In genomic region chr10:93708076-93708473, GRCm38 (mm10) we compare ENCODE assay signal across 17 mouse cellular contexts.
DNase-seq lines count a peak whose midpoint lies in the region; ATAC-seq and TF ChIP-seq lines count a peak whose summit lies in the region.
"Had no signal": no experiment of that assay in that cellular context is flagged by ENCODE, and none has a peak within 500 bp of the region (broad histone marks: within the 10 kb centered on the region; RNA-seq: fewer than 3 reads in every experiment).

No protein-coding gene starts in this region.

- DNase-seq in gastrocnemius, adult 2 months, result no peak
- DNase-seq in gastrocnemius, postnatal 25 days, result no peak
- DNase-seq in kidney, postnatal 0 days (ENCODE audit: low spot score), result peak; percentile 17
- no peak for DNase-seq in kidney, postnatal 25 days
- DNase-seq in Muller cell, postnatal 12 days (ENCODE audit: inconsistent ontology term), result no peak
- DNase-seq: adrenal gland, adult 2 months; kidney, adult 11 months; kidney, postnatal 14 days; midbrain, embryonic 14.5 days; right cerebral cortex, postnatal 4 days; thymus, postnatal 36 days had no signal

- H3K9me3 ChIP-seq in kidney, postnatal 0 days (replicated peaks; ENCODE audit: low read length), result no peaks in the 10 kb centered on the region
- H3K9me3 ChIP-seq in liver, embryonic 12.5 days (replicated peaks), result no peaks in the 10 kb centered on the region

- H3K4me2 ChIP-seq in kidney, postnatal 0 days (ENCODE audit: low read length), result no peak overlapping the region
- H3K4me2 ChIP-seq in liver, embryonic 12.5 days, result no peak overlapping the region

- H3K9ac ChIP-seq in kidney, postnatal 0 days (ENCODE audit: low read depth, low read length), result no peak overlapping the region
- H3K9ac ChIP-seq in liver, embryonic 12.5 days, result no peak overlapping the region

- no peak for ATAC-seq in kidney, postnatal 0 days (replicated peaks; ENCODE audit: low FRiP score, low read depth)
- peak; percentile 48; the same call in 1 of the 2 replicates for ATAC-seq in liver, embryonic 12.5 days
- ATAC-seq: hindbrain, embryonic 16.5 days had no signal

- H3K4me1 ChIP-seq in kidney, postnatal 0 days (replicated peaks; ENCODE audit: insufficient read depth, low read length), result no peaks in the 10 kb centered on the region
- no peaks in the 10 kb centered on the region for H3K4me1 ChIP-seq in brown adipose tissue, adult 24 weeks (ENCODE audit: control insufficient read depth, insufficient read depth, insufficient read length, low read length)
- H3K4me1 ChIP-seq in liver, embryonic 12.5 days, result peaks cover 26% of the 10 kb centered on the region

- TF ChIP-seq CTCF in gastrocnemius, adult 2 months (IDR thresholded peaks at IDR 0.05), result no peak
- no peak for TF ChIP-seq CTCF in kidney, postnatal 0 days (IDR thresholded peaks at IDR 0.05; ENCODE audit: low read depth)

- H3K4me3 ChIP-seq in gastrocnemius, adult 2 months, result no peak overlapping the region
- H3K4me3 ChIP-seq in kidney, postnatal 0 days (replicated peaks; ENCODE audit: low read depth, low read length), result no peak overlapping the region
- no peak overlapping the region for H3K4me3 ChIP-seq in brown adipose tissue, adult 24 weeks (ENCODE audit: insufficient read depth, low read depth, low read length)
- H3K4me3 ChIP-seq in liver, embryonic 12.5 days, result no peak overlapping the region
- H3K4me3 ChIP-seq: forebrain, embryonic 10.5 days; left cerebral cortex, adult 2 months had no signal

- 0 out of 2 replicates have a peak, but pooled peaks cover 6% of the 10 kb centered on the region for H3K36me3 ChIP-seq in kidney, postnatal 0 days (ENCODE audit: insufficient read depth, low read length)
- 0 out of 2 replicates have a peak, but pooled peaks cover 10% of the 10 kb centered on the region for H3K36me3 ChIP-seq in liver, embryonic 12.5 days

- peak overlapping the region; percentile 41; the same call in 1 of the 2 replicates for H3K27ac ChIP-seq in gastrocnemius, adult 2 months
- no peak overlapping the region for H3K27ac ChIP-seq in kidney, postnatal 0 days
- H3K27ac ChIP-seq in brown adipose tissue, adult 24 weeks (replicated peaks; ENCODE audit: low read depth, low read length), result peak overlapping the region; percentile 68
- H3K27ac ChIP-seq in liver, embryonic 12.5 days, result peak overlapping the region; percentile 53
- H3K27ac ChIP-seq: forebrain, embryonic 10.5 days; left cerebral cortex, adult 2 months had no signal

- no peaks in the 10 kb centered on the region for H3K27me3 ChIP-seq in kidney, postnatal 0 days (ENCODE audit: insufficient read depth, low read length)
- H3K27me3 ChIP-seq in liver, embryonic 12.5 days (replicated peaks), result no peaks in the 10 kb centered on the region
- H3K27me3 ChIP-seq: CH12.LX had no signal

- WGBS in kidney, postnatal 0 days, result 68% methylated on average over 6 of the region's 6 CpGs
- 56% methylated on average over 6 of the region's 6 CpGs for WGBS in liver, embryonic 12.5 days (ENCODE audit: insufficient replicate concordance)

- intact Hi-C loops in gastrocnemius, adult 2 months (cut with DNase I), result no loop called here
